Mouse (Mus musculus) heart, embryonic 14.5 days (tissue): ENCODE data around the gene Cyp1a1. TPM values are rescaled to one million over a fixed set of nuclear protein-coding genes. Genes with fewer than 3 reads are reported as not detected.
"Not testable (repeated sequence)": the region's sequence is repeated elsewhere in the genome, so short reads cannot be mapped to it uniquely, and the experiment has no call there.

Experiments
- ATAC-seq: fragments of 200-750 bp; cut with Nextera tagmentation; 2 replicates; pipeline ENCODE4 v1.8.0; 2017; ENCODE audit warnings: low read depth, moderate TSS enrichment; ENCODE audit not compliant: insufficient number of reproducible peaks, insufficient read depth, low FRiP score
- H3K27ac ChIP-seq, 2 experiments: fragments of 200-500 bp in 1 of 2; fragments of 300-500 bp in 1 of 2; sonication (generic) in 1 of 2; replicated peaks in 1 of 2; 2 replicates each; pipeline ENCODE4 v1.5.1; 2012 to 2014; ENCODE audit warnings: low read depth in 2 of 2, low read length in 2 of 2, control low read depth in 1 of 2, mild to moderate bottlenecking in 1 of 2, mixed read lengths in 1 of 2; ENCODE audit not compliant: control insufficient read depth in 1 of 2, insufficient read depth in 1 of 2
- H3K27me3 ChIP-seq: fragments of 300-500 bp; sonication (generic); 2 replicates; pipeline ENCODE4 v1.6.1; 2014; ENCODE audit warnings: mild to moderate bottlenecking, low read length, control low read depth; ENCODE audit not compliant: control insufficient read depth, insufficient read depth
- H3K36me3 ChIP-seq: fragments of 300-500 bp; sonication (generic); 2 replicates; pipeline ENCODE4 v1.6.1; 2014; ENCODE audit warnings: mild to moderate bottlenecking, control low read depth, low read length, mixed read lengths; ENCODE audit not compliant: control insufficient read depth, insufficient read depth
- H3K4me1 ChIP-seq, 2 experiments: fragments of 200-500 bp in 1 of 2; fragments of 300-500 bp in 1 of 2; sonication (generic) in 1 of 2; 2 replicates each; pipeline ENCODE4 v1.6.1; 2012 to 2014; ENCODE audit warnings: low read length in 2 of 2, control low read depth in 1 of 2, mixed read lengths in 1 of 2; ENCODE audit not compliant: control insufficient read depth in 2 of 2, insufficient read depth in 2 of 2
- H3K4me2 ChIP-seq: fragments of 300-500 bp; sonication (generic); 2 replicates; pipeline ENCODE4 v1.6.1; 2014; ENCODE audit warnings: mild to moderate bottlenecking, low read length
- H3K4me3 ChIP-seq, 2 experiments: fragments of 200-500 bp in 1 of 2; fragments of 300-500 bp in 1 of 2; sonication (generic) in 1 of 2; 2 replicates each; pipeline ENCODE4 v1.5.1; 2012 to 2014; ENCODE audit warnings: low read length in 2 of 2, mild to moderate bottlenecking in 2 of 2, control low read depth in 1 of 2, low read depth in 1 of 2, moderate library complexity in 1 of 2; ENCODE audit not compliant: control insufficient read depth in 1 of 2, insufficient read depth in 1 of 2
- H3K9ac ChIP-seq: fragments of 300-500 bp; sonication (generic); 2 replicates; pipeline ENCODE4 v1.6.1; 2014; ENCODE audit warnings: mild to moderate bottlenecking, low read length
- H3K9me3 ChIP-seq: fragments of 300-500 bp; sonication (generic); 2 replicates; pipeline ENCODE4 v1.6.1; 2016; ENCODE audit warnings: low read length, control low read depth; ENCODE audit not compliant: control insufficient read depth
- WGBS: fragments of 180-500 bp; shearing (Covaris S2); extraction: QIAGEN DNeasy Blood & Tissue Kit; methylation state at CpG from one replicate; pipeline ENCODE4 v1.1.7; 2014; 5-methylcytosine and 5-hydroxymethylcytosine counted together
- polyA plus RNA-seq: library from polyadenylated mRNA; unstranded; fragments of >200 nt; fragmentation: Nextera tagmentation; extraction: Ambion mirVana; gene quantifications from 2 replicates; pipeline ENCODE4 v1.2.1, GENCODE M21; 2014

Gene Cyp1a1
- polyA plus RNA-seq, 1 experiment from 2014 or later, result not detected

DNA sequence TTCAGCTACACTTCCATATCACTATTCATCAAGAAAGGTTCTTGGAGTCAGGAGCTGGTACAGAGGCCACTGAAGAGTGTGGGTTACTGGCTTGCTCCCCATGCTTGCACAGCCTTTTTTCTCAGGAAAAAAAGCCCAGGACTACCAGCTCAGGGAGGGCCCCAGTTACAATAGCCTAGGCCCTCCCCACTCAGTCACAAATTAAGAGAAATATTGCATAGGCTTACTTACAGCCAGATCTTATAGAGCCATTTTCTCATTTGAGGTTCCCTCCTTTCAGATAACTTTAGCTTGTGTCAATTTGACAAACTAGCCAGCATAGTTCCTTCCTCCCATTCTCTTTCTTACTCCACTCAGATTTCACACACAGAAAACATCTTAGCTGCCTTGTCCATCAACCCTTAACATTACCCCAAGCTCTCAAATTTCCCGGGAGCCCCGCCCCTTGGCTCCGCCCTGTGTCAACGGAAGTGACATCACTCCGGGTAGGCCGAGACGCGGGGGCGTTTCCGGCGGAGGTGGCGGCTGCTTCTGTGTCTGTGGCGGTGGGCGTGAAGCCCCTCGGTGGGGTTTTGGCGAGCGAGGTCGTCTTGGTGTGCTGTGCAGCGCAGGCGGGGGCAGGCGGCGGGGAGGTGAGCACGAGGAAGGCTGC, 20.5 kb downstream of the Cyp1a1 start, which contains the start of gene Edc3:
TSS of gene Edc3 (plus strand) at position 473 of the 652 bp plus-strand sequence.
- Histone ChIP-seq H3K9ac (peak within 1 kb of the TSS; percentile 94), H3K4me2 (peak within 1 kb of the TSS; percentile 90), H3K27ac (peak within 1 kb of the TSS; percentile 65 to 84), H3K27me3 (no peaks in the 10 kb centered on the region), H3K4me1 (peaks cover 3 to 8% of the 10 kb centered on the region in 2 experiments; a peak in 1 of 4 replicates), H3K36me3 (peaks cover 12% of the 10 kb centered on the region; the same call in 1 of the 2 replicates), H3K9me3 (peaks cover 5% of the 10 kb centered on the region), H3K4me3 (peak within 1 kb of the TSS; percentile 71 to 88)
- ATAC-seq, result peak; percentile 86
- 0% methylated on average over 23 of the region's 23 CpGs for WGBS

DNA sequence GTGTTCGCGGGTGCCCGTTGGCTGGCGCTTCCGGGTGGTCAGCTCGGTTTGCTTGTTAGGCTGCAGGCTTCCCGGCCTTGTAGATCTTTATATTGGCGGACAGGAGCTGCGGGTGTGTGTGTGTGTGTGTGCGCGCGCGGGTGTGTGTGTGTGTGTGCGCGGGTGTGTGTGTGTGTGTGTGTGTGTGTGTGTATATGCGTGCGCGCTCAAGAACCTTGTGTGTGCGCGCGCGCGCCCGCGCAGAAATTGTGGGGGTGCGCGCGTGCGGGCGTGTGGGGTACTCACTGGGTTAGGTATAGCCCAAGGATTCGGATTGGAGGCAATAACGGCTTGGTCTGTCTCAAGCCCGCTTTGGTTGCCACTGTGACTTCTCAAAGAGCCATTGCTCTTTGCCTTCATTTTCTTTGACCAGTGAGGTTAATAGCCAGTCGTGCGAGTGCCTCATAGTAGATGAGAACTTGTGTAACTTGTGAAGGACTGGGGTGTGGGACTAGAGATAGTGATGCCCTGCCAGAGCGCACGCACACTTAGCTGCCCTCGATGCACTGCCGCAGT, 21.1 kb downstream of the Cyp1a1 start:
- Histone ChIP-seq H3K27me3 (no peaks in the 10 kb centered on the region), H3K4me3 (peak overlapping the region; percentile 71 to 88), H3K9ac (peak overlapping the region; percentile 94), H3K9me3 (peaks cover 5% of the 10 kb centered on the region), H3K27ac (peak overlapping the region; percentile 65 to 84), H3K36me3 (peaks cover 18% of the 10 kb centered on the region), H3K4me1 (peaks cover 3 to 8% of the 10 kb centered on the region in 2 experiments; a peak in 1 of 4 replicates), H3K4me2 (peak overlapping the region; percentile 90)
- 2% methylated on average over 39 of the region's 39 CpGs for WGBS
- peak; percentile 43 for ATAC-seq

DNA sequence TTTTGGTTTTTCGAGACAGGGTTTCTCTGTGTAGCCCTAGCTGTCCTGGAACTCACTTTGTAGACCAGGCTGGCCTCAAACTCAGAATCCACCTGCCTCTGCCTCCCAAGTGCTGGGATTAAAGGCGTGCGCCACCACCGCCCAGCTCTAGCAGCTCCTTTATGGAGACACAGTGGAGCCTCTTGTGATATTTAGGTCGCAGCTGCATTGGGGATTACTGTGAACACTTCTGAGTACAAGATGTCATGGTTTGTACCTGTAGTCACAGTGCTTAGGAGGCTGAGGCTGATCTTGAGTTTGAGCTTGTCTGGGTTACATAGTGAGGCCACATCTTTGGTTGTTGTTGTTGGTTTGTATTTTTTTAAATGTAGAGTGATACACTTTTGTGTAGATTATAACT, 22.5 kb downstream of the Cyp1a1 start:
- H3K27me3 ChIP-seq, H3K4me1 ChIP-seq, ATAC-seq, H3K4me2 ChIP-seq, H3K9ac ChIP-seq, H3K9me3 ChIP-seq, H3K4me3 ChIP-seq, H3K27ac ChIP-seq: not testable (repeated sequence)
- 89% methylated on average over 4 of the region's 5 CpGs for WGBS
- peaks cover 32% of the 10 kb centered on the region for H3K36me3 ChIP-seq

DNA sequence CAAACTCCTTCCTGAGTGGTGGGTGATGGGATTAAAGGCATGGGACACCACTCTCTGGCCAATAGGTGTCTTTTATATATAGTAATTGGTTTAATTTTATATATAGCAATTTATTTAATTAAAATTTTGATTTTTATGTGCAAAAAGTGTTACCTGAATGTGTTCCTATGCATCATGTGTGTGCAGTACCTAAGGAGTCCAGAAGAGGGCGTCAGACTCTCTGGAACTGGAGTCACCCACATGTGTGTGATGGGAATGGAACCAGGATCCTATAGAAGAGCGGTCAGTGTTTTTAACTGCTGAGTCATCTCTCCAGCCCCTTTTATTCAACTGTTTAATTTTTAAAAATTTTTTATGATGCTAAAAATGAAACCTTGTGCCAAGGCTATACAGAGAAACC, 24.5 kb downstream of the Cyp1a1 start:
- Histone ChIP-seq H3K27ac (no peak overlapping the region), H3K9ac (no peak overlapping the region), H3K4me2 (no peak overlapping the region), H3K36me3 (peaks cover 52% of the 10 kb centered on the region), H3K4me3 (no peak overlapping the region), H3K27me3 (no peaks in the 10 kb centered on the region), H3K4me1 (peaks cover 3 to 8% of the 10 kb centered on the region in 2 experiments; a peak in 1 of 4 replicates), H3K9me3 (peaks cover 5% of the 10 kb centered on the region)
- no peak for ATAC-seq
- 61% methylated on average over 2 of the region's 2 CpGs for WGBS

DNA sequence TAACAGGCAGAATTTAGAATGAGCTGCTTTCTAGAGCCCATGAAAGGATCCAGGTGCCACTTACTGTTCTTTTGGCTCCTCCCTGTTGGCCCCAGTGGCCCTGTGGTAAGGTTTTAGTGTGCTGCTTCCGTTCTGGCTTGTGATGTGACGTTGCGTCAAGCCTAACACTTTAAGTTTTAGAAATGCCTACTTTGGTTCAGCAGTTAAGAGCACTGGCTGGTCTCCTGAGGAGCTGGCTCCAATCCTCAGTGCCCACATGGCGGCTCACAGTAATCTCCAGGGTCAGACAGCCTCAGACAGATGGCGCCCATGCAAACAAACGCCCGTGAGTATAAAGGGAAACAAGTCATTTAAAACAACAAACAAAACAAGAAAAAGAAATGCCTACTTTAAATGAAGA, 30.7 kb downstream of the Cyp1a1 start:
- H3K36me3 ChIP-seq, result peaks cover 74% of the 10 kb centered on the region
- no peak for ATAC-seq

DNA sequence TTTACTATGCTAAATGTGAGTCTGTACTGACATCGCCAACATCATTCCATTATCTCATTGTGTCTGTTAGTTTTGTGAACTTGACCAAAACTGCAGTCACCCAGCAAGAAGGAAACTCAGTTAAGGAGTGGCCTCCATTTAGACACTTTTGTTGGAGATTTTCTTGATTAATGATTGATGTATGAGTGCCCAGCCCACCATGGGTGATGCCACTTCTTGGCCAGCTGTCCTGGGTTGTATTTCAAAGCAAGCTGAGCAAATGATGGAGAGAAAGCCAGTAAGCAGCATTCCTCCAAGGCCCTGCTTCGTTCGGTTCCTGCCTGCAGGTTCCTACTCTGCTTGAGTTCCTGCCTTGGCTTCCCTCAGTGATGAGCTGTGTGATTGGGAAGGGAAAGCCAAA, 33.0 kb downstream of the Cyp1a1 start:
- Histone ChIP-seq H3K4me3 (no peak overlapping the region), H3K36me3 (peaks cover 59% of the 10 kb centered on the region), H3K27me3 (no peaks in the 10 kb centered on the region), H3K9me3 (no peaks in the 10 kb centered on the region), H3K4me2 (no peak overlapping the region), H3K4me1 (peaks cover 0 to 5% of the 10 kb centered on the region in 2 experiments; a peak in 1 of 4 replicates), H3K27ac (no peak overlapping the region), H3K9ac (no peak overlapping the region)
- WGBS, result 92% methylated on average over 3 of the region's 3 CpGs
- no peak for ATAC-seq

More for the DNA sequence above, 30.7 kb downstream of the Cyp1a1 start:
- 92% methylated on average over 7 of the region's 7 CpGs for WGBS
- Histone ChIP-seq H3K27me3 (no peaks in the 10 kb centered on the region), H3K4me3 (no peak overlapping the region), H3K4me1 (0 out of 4 replicates have a peak, but pooled peaks cover 0 to 3% of the 10 kb centered on the region in 2 experiments), H3K27ac (no peak overlapping the region), H3K4me2 (no peak overlapping the region), H3K9me3 (no peaks in the 10 kb centered on the region), H3K9ac (no peak overlapping the region)

DNA sequence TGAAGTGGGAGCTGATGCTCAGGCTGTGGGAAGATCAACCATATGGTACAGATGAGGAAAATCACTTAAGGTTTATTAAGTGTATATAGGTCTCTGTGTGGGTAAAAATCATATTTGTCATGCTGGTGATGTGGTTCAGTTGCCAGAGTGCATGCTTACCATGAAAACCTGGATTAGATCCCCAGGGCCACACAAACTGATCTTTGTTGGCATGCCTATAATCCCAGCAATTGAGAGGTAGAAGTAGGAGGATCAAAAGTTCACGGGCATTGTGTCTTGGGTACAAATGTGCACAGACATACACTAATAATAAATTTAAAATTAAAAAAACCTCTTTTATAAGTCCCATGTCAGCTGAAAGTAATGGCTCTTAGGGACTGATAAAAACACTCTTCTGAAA, 34.6 kb downstream of the Cyp1a1 start:
- Histone ChIP-seq H3K4me3 (no peak overlapping the region), H3K36me3 (peaks cover 56% of the 10 kb centered on the region), H3K4me2 (no peak overlapping the region), H3K27me3 (no peaks in the 10 kb centered on the region), H3K9ac (no peak overlapping the region), H3K4me1 (peaks cover 0 to 11% of the 10 kb centered on the region in 2 experiments; a peak in 2 of 4 replicates), H3K27ac (no peak overlapping the region), H3K9me3 (no peaks in the 10 kb centered on the region)
- no peak for ATAC-seq
- 79% methylated on average over 1 of the region's 1 CpGs for WGBS
